Mouse (Mus musculus) hindbrain, embryonic 14.5 days (tissue): ENCODE results near the gene Prkcz. TPM values are rescaled to one million over a fixed set of nuclear protein-coding genes. Genes with fewer than 3 reads are reported as not detected.

Source experiments
- ATAC-seq: fragments of 200-750 bp; cut with Nextera tagmentation; 2 replicates; pipeline ENCODE4 v1.8.0; 2017; ENCODE audit warnings: moderate number of reproducible peaks, mild to moderate bottlenecking, moderate TSS enrichment, moderate library complexity; ENCODE audit not compliant: low FRiP score
- DNase-seq: peaks from one replicate; pipeline ENCODE4 v3.0.0-alpha.2; 2015; ENCODE audit warnings: low spot score
- H3K27ac ChIP-seq: fragments of 300-500 bp; sonication (generic); 2 replicates; pipeline ENCODE4 v1.5.1; 2014; ENCODE audit warnings: mild to moderate bottlenecking, moderate library complexity
- H3K27me3 ChIP-seq: fragments of 300-500 bp; sonication (generic); 2 replicates; pipeline ENCODE4 v1.6.1; 2014; ENCODE audit warnings: mild to moderate bottlenecking, low read length, mixed read lengths; ENCODE audit not compliant: control insufficient read depth, insufficient read depth
- H3K36me3 ChIP-seq: fragments of 300-500 bp; sonication (generic); replicated peaks from 2 replicates; pipeline ENCODE4 v1.6.1; 2014; ENCODE audit not compliant: control insufficient read depth, insufficient read depth
- H3K4me1 ChIP-seq: fragments of 300-500 bp; sonication (generic); replicated peaks from 2 replicates; pipeline ENCODE4 v1.6.1; 2014; ENCODE audit warnings: antibody characterized with exemption, low read length, mixed read lengths; ENCODE audit not compliant: control insufficient read depth, insufficient read depth
- H3K4me2 ChIP-seq: fragments of 300-500 bp; sonication (generic); replicated peaks from 2 replicates; pipeline ENCODE4 v1.6.1; 2014; ENCODE audit warnings: mild to moderate bottlenecking, moderate library complexity
- H3K4me3 ChIP-seq: fragments of 300-500 bp; sonication (generic); replicated peaks from 2 replicates; pipeline ENCODE4 v1.5.1; 2014; ENCODE audit warnings: mild to moderate bottlenecking, low read length
- H3K9ac ChIP-seq: fragments of 300-500 bp; sonication (generic); 2 replicates; pipeline ENCODE4 v1.6.1; 2014
- H3K9me3 ChIP-seq: fragments of 300-500 bp; sonication (generic); 2 replicates; pipeline ENCODE4 v1.6.1; 2016; ENCODE audit warnings: low read length; ENCODE audit not compliant: control insufficient read depth
- WGBS: fragments of 180-500 bp; shearing (Covaris S2); extraction: QIAGEN DNeasy Blood & Tissue Kit; methylation state at CpG from one replicate; pipeline ENCODE4 v1.1.7; 2014; 5-methylcytosine and 5-hydroxymethylcytosine counted together
- polyA plus RNA-seq: library from polyadenylated mRNA; unstranded; fragments of >200 nt; fragmentation: Nextera tagmentation; extraction: Ambion mirVana; gene quantifications from 2 replicates; pipeline ENCODE4 v1.2.1, GENCODE M21; 2014

Gene Prkcz
- polyA plus RNA-seq, 1 experiment from 2014 or later = 73.9 TPM

- Histone ChIP-seq H3K4me2 (peak overlapping the region; percentile 16; the same call in 1 of the 2 replicates), H3K27me3 (no peaks in the 10 kb centered on the region), H3K9me3 (no peaks in the 10 kb centered on the region), H3K4me1 (peaks cover 39% of the 10 kb centered on the region), H3K36me3 (no peaks in the 10 kb centered on the region), H3K27ac (peak overlapping the region; percentile 69), H3K9ac (0 out of 2 replicates have a peak overlapping the region, but pooled peaks have one; percentile 7), H3K4me3 (no peak overlapping the region)
- peak; percentile 12; the same call in 1 of the 2 replicates for ATAC-seq
- 35% methylated on average over 8 of the region's 8 CpGs for whole genome bisulfite sequencing
- peak; percentile 42 for DNase-seq
Observed at GRCm38 (mm10) chr4:155305531-155306031, 55.6 kb downstream of the Prkcz start.

DNA sequence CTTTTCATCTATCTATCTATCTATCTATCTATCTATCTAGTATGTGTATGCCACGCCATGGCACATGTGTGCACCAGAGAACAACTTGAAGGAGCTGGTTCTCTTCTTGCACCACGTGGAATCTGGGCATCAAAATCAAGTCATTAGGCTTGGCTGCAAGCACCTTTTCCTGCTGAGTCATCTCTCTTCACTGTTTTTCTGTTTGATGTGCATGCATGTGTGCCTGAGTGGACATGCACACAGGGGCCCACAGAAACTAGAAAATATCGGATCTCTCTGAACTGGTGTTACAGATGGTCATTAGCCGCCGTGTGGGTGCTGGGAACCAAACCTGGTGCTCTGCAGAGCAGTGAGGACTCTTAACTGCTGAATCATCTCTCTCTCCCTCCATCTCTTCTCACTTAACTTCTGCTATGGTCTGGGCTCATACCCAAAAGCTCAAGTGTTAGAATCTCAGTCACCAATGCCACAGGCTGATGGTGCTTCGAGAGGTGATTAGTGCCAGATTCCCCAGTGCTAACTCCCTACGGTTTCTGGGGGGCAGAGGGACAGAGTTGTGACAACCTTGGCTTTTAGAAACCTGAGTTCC lies 56.6 kb downstream of the Prkcz start:
- H3K27ac ChIP-seq = 0 out of 2 replicates have a peak overlapping the region, but pooled peaks have one; percentile 69
- no peak overlapping the region for H3K4me3 ChIP-seq
- no peak overlapping the region for H3K9ac ChIP-seq
- 95% methylated on average over 7 of the region's 7 CpGs for WGBS
- no peaks in the 10 kb centered on the region for H3K27me3 ChIP-seq
- H3K36me3 ChIP-seq = no peaks in the 10 kb centered on the region
- no peak for DNase-seq
- no peak for ATAC-seq
- H3K9me3 ChIP-seq = no peaks in the 10 kb centered on the region
- H3K4me1 ChIP-seq = peaks cover 39% of the 10 kb centered on the region
- no peak overlapping the region for H3K4me2 ChIP-seq

GRCm38 (mm10) chr4:155301965-155302364 lies 59.2 kb downstream of the Prkcz start:
- no peak overlapping the region for H3K4me2 ChIP-seq
- 66% methylated on average over 4 of the region's 4 CpGs for WGBS
- DNase-seq = no peak
- no peaks in the 10 kb centered on the region for H3K9me3 ChIP-seq
- no peak for ATAC-seq
- H3K36me3 ChIP-seq = no peaks in the 10 kb centered on the region; the same call in 1 of the 2 replicates
- H3K4me3 ChIP-seq = no peak overlapping the region
- H3K27me3 ChIP-seq = no peaks in the 10 kb centered on the region
- no peak overlapping the region for H3K9ac ChIP-seq
- peaks cover 25% of the 10 kb centered on the region for H3K4me1 ChIP-seq
- H3K27ac ChIP-seq = no peak overlapping the region

DNA sequence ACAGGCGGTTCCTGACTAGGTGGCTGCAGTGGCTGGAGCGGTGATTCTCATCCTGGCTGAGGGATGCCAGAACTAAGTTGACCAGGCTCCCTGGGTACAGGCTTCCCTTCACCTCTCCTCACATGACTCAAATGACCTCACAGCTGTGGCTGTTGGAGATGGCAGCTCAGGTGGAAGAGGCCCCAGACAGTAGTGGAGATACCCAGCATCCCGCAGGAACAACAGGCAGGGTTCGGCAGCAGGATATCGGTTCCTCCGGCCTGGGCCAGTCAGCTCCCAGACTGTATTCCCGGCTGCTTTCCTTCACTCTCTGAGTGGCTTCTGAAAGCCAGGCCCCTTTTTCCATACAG lies 60.1 kb downstream of the Prkcz start:
- H3K27me3 ChIP-seq = no peaks in the 10 kb centered on the region
- no peaks in the 10 kb centered on the region; the same call in 1 of the 2 replicates for H3K36me3 ChIP-seq
- 93% methylated on average over 7 of the region's 7 CpGs for WGBS
- H3K4me2 ChIP-seq = no peak overlapping the region
- H3K9ac ChIP-seq = no peak overlapping the region
- peaks cover 16% of the 10 kb centered on the region for H3K4me1 ChIP-seq
- no peak for DNase-seq
- no peak for ATAC-seq
- no peaks in the 10 kb centered on the region for H3K9me3 ChIP-seq
- H3K27ac ChIP-seq = no peak overlapping the region
- no peak overlapping the region for H3K4me3 ChIP-seq

DNA sequence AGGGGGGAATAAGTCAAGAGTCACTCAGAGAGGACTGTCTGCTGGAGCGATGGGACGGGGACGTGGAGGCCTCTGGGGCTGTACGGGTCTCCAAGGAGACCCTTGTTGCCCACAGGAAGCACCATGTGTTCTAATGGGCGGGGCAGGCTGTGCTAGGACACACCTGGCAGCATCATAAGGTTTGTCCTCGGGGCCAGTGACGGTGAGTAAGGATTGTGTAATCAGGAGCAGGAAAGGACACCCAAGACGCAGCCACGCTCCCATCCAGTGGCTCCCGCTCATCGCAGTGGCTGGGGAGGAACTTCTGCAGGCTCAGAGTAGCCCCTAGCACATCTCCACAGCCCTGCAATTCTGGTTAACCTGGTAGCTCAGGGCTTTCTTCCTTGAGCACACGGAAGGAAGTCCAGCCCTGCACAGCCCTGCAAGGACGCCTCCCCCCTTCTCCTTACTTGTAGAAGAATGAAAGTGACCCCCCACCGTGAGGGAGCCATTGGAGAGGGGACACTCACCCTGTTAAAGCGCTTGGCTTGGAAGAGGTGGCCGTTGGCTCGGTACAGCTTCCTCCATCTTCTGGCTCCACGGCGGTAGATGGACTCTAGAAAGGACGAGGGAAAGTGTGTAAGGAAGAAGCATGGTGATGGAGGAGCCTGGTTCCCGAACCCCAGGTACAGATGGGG lies 60.6 kb downstream of the Prkcz start:
- DNase-seq (no peak), ATAC-seq (no peak)
- H3K4me2 ChIP-seq = no peak overlapping the region
- peaks cover 11% of the 10 kb centered on the region for H3K4me1 ChIP-seq
- no peak overlapping the region for H3K9ac ChIP-seq
- H3K4me3 ChIP-seq = no peak overlapping the region
- 73% methylated on average over 21 of the region's 21 CpGs for WGBS
- H3K27ac ChIP-seq = no peak overlapping the region
- no peaks in the 10 kb centered on the region; the same call in 1 of the 2 replicates for H3K36me3 ChIP-seq
- H3K9me3 ChIP-seq = no peaks in the 10 kb centered on the region
- H3K27me3 ChIP-seq = no peaks in the 10 kb centered on the region

DNA sequence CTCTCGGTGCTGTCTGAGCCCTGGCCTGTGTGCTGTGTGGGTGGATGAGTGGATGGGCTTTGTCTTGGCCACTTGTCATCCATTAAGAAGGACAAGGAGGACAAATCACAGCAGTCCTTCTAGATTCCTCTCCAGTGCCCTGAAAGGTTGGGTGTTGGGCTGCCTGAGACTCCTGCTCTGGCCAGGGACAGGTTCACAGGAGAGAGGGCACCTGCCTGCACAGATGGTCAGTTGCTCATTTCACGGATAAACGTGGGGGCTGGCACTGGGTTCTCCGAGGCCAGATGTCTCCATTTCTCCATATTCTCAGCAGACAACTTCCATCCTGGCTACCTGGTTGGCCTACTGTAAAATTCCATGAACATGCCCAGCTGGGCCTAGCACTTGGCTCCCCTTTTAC lies 62.3 kb downstream of the Prkcz start:
- Histone ChIP-seq H3K27ac (no peak overlapping the region), H3K4me2 (no peak overlapping the region), H3K36me3 (no peaks in the 10 kb centered on the region; the same call in 1 of the 2 replicates), H3K27me3 (no peaks in the 10 kb centered on the region), H3K4me1 (peaks cover 5% of the 10 kb centered on the region; the same call in 1 of the 2 replicates), H3K9ac (no peak overlapping the region), H3K9me3 (no peaks in the 10 kb centered on the region), H3K4me3 (no peak overlapping the region)
- DNase-seq (no peak), ATAC-seq (no peak)
- whole genome bisulfite sequencing = 96% methylated on average over 4 of the region's 4 CpGs

DNA sequence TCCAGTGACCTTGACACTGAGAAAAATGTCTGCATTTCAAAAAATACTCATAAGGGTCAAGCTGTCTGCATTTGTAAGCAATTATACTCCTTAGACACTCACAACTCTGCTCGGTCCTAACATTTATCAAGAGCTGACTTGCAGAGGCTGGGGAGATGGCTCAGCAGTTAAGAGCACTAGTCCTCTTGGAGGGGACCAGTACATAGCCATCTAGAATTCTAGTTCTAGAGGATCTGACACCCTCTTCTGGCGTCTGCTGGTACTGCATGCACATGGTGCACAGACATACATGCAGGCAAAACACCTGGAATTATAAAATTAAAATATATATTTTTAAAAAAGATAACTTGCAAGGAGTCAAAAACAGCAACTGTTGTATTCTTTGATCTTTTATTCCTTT lies 64.1 kb downstream of the Prkcz start:
- peaks cover 8% of the 10 kb centered on the region; the same call in 1 of the 2 replicates for H3K36me3 ChIP-seq
- H3K4me3 ChIP-seq = no peak overlapping the region
- no peak overlapping the region for H3K9ac ChIP-seq
- WGBS = 57% methylated on average over 2 of the region's 2 CpGs
- peaks cover 3% of the 10 kb centered on the region; the same call in 1 of the 2 replicates for H3K4me1 ChIP-seq
- H3K27ac ChIP-seq = no peak overlapping the region
- no peak for DNase-seq
- no peak for ATAC-seq
- no peak overlapping the region for H3K4me2 ChIP-seq
- no peaks in the 10 kb centered on the region for H3K27me3 ChIP-seq
- no peaks in the 10 kb centered on the region for H3K9me3 ChIP-seq

DNA sequence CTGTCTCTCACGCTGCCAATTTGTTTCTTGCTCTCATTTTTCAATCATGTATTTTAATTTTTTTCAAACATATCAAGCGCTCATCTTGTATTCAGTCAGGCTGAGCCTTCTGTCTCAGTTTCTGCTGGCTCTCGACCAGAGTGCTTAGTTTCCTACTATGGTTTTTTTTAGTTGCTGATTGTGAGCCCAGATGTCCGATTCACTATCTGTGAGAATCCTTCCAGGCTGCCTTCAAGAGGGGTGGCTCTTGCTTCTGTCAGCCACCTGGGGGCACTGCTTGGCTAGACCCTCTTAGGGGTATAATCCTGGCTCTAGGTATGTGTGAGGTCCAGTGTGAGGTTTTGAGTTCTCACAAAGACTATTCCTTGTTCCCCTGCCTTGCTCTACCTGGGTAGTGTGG lies 65.2 kb downstream of the Prkcz start:
- no peak overlapping the region for H3K4me3 ChIP-seq
- H3K4me2 ChIP-seq = no peak overlapping the region
- no peak for DNase-seq
- H3K27ac ChIP-seq = no peak overlapping the region
- no peaks in the 10 kb centered on the region for H3K9me3 ChIP-seq
- no peaks in the 10 kb centered on the region for H3K27me3 ChIP-seq
- ATAC-seq = no peak
- peaks cover 8% of the 10 kb centered on the region; the same call in 1 of the 2 replicates for H3K36me3 ChIP-seq
- no peak overlapping the region for H3K9ac ChIP-seq
- 76% methylated on average over 4 of the region's 4 CpGs for WGBS
- no peaks in the 10 kb centered on the region for H3K4me1 ChIP-seq

DNA sequence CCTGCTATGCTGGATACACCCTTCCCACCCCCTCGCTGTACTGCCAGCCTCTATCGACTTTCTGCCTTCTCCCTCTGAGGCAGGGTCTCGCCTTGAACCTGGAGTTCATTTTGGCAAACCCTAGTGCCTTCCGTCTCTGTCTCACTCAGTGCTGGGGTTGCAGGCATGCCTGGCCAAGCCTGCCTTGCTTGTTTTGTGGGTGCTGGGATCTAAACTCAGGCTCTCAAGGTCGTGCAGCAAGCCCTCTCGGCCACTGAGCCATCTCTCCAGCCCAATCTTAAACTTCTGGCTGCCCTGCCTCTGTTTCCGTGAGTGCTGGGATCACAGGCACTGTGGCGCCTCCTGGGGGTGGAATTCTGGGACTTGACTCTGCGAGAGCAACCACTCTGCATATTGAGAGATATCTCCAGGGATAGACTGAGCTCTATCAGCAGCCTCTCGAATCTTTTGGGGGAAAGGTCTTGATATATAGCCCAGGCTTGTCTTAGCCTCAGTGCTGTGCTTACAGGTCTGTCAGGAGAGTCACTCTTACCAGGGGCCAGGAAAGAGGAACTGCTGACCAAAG lies 66.1 kb downstream of the Prkcz start:
- no peak overlapping the region for H3K27ac ChIP-seq
- H3K4me2 ChIP-seq = no peak overlapping the region
- H3K4me1 ChIP-seq = no peaks in the 10 kb centered on the region
- H3K9me3 ChIP-seq = no peaks in the 10 kb centered on the region
- no peak overlapping the region for H3K4me3 ChIP-seq
- H3K27me3 ChIP-seq = no peaks in the 10 kb centered on the region
- ATAC-seq (no peak), DNase-seq (no peak)
- no peak overlapping the region for H3K9ac ChIP-seq
- H3K36me3 ChIP-seq = peaks cover 13% of the 10 kb centered on the region; the same call in 1 of the 2 replicates
- WGBS = 78% methylated on average over 10 of the region's 10 CpGs
